Mouse (Mus musculus): Measurements from ENCODE around the gene Lcor.

GRCm38 (mm10) chr19:41482909-41483444 is 540 bp downstream of the Lcor start:
- TF ChIP-seq POLR2A (IDR thresholded peaks at IDR 0.05; ENCODE audit: insufficient read depth, low read depth, low read length) (no peak), CTCF (IDR thresholded peaks at IDR 0.05; ENCODE audit: insufficient read depth, low read depth, low read length) (no peak)

All from olfactory bulb, adult 2 months (tissue).